Mouse (Mus musculus) neutrophil, adult 5-6 weeks (primary cell): ENCODE data around the gene Mia. TPM values are rescaled to one million over a fixed set of nuclear protein-coding genes. Genes with fewer than 3 reads are reported as not detected.

Experiments
- ATAC-seq: fragments of 151-379, 151-347 bp; 2 replicates; pipeline ENCODE4 v1.8.0; 2017; ENCODE audit warnings: mild to moderate bottlenecking, moderate TSS enrichment; ENCODE audit not compliant: insufficient number of reproducible peaks, poor library complexity, low FRiP score, severe bottlenecking; ENCODE audit errors: extremely low read depth
- total RNA-seq: library from RNA; stranded (forward); fragments of 200-1000 nt; gene quantifications from 2 replicates; pipeline ENCODE4 v1.2.3, GENCODE M21; 2017

Mia gene
- total RNA-seq, 1 experiment from 2014 or later: not detected

DNA sequence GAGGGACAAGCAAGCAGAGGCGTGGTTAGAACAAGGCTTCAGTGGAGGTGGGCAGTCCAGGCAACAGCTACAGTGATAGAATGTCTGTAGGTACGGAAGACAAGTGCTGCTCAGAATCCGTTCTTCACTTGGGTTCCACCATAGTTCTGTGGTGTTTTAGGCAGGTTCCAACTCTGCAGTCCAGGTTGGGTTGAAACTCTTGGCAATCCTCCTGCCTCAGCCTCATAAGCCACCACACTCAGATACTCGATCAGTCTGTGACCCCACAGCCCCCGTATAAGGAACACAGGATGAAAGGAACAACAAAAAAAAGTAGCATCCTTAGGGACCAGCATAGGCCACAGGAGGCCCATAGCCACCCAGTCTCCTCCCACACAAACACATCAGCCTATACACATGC lies 11.5 kb upstream of the Mia start:
- no peak for ATAC-seq

DNA sequence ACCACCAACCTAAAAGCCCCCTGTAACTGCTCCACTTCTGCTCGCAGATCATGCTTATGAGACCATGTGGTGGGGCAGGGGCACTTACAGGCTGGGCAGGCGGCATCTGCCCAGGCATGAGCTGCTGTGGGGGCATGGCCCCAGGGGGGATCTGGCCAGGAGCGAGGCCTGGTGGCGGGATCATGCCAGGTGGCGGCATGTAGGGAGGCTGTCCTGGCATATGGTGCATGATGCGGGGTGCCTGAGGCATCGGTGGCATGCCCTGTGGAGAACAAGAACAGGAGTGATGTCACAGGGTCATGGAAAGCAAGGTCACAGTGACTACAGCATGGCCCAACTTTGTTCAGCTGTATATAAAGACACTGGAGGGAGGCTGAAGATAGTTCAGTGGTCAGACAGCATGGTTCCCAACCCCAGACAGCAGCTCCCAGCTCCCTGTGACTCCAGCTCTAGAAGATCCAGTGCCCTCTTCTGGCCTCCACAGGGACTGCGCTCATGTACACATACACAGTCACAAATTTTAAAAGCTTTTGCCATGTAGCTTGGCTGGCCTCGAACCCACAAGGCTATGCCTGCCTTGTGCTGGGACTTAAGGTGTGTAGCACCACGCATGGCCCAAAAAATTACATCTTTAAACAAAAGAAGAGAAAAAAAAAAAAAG lies 8.4 kb upstream of the Mia start:
- no peak for ATAC-seq

DNA sequence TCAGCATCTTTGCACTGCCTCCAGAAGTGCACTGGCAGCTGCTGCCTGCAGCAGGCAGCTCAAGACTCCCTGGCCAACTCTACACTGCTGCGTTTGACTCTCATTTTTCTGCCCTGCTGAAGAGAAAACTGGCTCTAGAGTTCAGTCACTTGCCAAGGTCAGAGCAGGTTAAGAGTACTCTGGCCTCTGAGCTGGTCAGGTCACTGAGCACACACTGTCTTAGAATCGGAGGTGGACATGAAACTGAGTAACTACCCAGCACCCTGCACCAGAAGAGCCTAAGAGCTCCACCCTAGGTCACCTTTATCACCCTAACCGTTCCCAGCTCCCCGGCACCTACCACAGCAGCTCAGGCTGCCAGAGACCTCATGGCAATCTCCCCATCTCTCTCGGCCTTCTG lies 5.0 kb upstream of the Mia start:
- no peak for ATAC-seq

DNA sequence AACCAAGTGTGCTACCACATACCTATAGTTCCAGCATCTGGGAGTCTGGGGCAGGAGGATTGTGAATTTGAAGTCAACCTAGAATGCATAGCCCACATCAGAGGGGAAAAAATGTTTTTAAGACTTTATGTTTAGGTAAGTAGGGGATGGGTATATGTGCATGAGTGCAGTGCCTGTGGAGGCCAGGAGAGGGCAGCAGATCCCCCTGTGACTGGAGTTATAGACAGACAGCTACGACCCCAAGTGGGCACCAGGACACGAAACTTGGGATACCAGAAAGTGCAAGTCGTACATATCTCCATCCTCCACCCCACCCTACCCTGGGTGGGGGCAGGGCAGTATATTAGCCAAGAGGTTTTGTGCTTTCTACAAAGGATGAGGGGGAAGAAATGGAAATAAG lies 4.0 kb upstream of the Mia start:
- ATAC-seq: peak; percentile 52; the same call in 1 of the 2 replicates

DNA sequence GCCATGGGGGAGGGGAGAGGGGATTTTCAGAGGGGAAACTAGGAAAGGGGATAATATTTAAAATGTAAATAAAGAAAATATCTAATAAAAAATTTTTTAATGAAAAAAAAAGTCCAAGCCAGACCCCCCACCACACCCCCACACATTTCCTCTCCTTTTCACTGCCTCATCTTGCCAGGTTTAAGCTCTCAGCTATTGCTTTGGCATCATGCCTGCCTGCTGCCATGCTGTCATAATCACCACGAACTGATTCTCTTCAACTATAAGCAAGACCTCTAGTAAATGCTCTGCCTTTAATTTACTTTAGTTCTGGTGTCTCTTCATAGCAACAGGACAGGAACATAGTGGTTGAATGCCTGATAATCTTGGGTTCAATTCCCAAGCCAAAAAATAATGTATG lies 1.5 kb upstream of the Mia start:
- no peak for ATAC-seq

GRCm38 (mm10) chr7:27180036-27180435 lies 921 bp downstream of the Mia start:
- ATAC-seq: no peak

DNA sequence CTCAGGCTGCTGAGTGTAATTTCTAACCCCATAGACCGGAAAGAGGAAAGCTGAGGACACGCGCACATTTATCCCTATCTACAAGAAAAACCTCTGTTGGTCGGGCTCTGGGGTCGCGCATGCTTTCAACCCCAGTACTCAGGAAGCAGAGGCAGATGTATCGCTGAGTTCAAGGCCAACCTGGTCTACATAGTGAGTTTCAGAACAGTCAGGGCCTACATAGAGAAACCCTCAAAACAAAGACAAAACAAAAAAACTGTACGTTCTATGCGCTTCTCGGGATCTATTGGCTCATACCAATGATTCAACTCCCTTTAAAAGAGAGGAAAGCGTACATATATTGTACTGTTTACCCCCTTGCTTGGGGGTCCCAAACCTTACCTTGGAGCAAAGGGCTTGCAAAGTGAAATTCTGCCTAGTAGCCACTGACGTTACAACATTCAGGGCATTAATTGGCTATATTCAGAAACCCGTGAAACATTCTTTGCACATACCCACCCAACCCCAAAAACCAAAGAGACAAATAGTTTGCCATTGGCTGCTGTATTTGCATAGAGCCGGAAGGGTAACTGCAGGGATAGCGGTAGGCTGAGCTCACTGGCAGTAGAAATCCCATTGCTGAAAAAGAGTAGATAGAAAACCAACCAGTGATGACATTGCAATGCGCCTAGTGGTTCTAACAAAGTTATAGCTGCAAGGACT lies 1.6 kb downstream of the Mia start:
- ATAC-seq: no peak

GRCm38 (mm10) chr7:27178324-27179216 lies 2.4 kb downstream of the Mia start, which contains the start of gene Rab4b:
Rab4b (minus strand) TSS chr7:27178896.
- peak; percentile 94 for ATAC-seq

- ATAC-seq: no peak
Measured at GRCm38 (mm10) chr7:27177942-27178323, 3.0 kb downstream of the Mia start.

GRCm38 (mm10) chr7:27174896-27175295 lies 6.1 kb downstream of the Mia start:
- ATAC-seq: no peak

- no peak for ATAC-seq
Measured at GRCm38 (mm10) chr7:27174496-27174895, 6.5 kb downstream of the Mia start.

DNA sequence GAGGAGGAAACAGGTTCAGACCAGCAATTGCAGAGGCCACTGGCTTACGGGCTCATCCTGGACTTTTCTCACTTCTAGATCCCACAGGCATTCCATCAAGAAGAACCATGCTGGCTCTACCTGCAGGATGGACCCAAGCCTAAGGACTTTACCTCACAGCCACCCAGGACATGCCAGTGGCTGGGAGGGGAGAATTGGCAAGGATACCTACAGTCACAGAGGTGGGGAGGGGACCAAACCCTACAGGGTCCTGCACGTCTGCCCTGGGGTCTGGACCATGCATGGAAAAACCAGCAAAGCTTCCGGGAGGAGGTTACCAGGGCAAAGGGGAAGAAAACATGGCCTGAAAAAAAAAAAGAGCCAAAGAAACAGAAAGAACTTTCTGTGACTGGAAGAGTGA lies 10.0 kb downstream of the Mia start:
- no peak for ATAC-seq

GRCm38 (mm10) chr7:27168371-27168770 lies 12.6 kb downstream of the Mia start:
- ATAC-seq: no peak

GRCm38 (mm10) chr7:27167475-27168094 lies 13.4 kb downstream of the Mia start:
- ATAC-seq: no peak

DNA sequence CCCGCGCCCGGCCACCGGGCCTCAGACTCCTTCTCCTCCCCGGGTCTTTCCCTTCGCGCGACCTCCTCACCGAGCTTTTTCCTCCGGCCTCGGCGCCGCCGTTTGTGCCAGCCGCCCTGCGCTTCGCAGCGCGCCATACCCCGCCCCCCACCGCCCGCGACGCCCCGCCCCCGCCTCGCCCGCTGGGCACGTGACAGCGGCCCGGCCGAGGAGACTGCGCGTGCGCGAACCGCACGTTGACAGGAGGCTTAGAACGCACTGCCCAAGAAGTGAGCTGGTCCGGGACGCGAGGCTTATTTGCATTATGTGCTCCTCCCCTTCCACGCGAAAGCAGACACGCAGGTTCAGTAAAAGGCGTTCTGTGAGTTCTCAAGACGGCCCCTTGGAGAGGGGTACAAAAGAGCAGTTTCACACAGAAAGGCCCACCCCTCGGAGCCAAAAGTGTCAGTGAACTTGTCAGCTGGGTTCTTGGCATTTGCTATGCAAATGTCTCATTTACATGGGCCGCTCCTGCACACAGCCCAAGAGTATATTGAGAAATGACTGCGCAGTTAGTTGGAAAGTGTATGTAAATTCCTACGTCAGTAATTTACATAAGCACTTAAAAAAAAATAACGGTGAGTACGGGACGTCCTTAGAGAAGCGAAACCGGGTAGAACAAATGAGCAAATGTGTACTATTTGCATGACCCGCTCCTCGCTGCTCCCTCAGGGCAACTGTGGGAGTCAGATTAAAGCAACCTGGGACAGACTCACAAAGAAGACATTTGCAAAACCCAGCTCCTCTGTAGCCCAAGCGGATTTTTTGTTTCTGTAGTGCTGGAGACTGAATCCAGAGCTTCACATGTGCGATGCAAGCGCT lies 14.1 kb downstream of the Mia start, which contains the start of gene Egln2:
Gene Egln2, minus strand, starts transcription at position 189 of the 861 bp plus-strand sequence.
- peak; percentile 72 for ATAC-seq

GRCm38 (mm10) chr7:27166229-27166613 lies 14.7 kb downstream of the Mia start:
- peak; percentile 33 for ATAC-seq

GRCm38 (mm10) chr7:27165696-27166095 lies 15.3 kb downstream of the Mia start:
- ATAC-seq: no peak

DNA sequence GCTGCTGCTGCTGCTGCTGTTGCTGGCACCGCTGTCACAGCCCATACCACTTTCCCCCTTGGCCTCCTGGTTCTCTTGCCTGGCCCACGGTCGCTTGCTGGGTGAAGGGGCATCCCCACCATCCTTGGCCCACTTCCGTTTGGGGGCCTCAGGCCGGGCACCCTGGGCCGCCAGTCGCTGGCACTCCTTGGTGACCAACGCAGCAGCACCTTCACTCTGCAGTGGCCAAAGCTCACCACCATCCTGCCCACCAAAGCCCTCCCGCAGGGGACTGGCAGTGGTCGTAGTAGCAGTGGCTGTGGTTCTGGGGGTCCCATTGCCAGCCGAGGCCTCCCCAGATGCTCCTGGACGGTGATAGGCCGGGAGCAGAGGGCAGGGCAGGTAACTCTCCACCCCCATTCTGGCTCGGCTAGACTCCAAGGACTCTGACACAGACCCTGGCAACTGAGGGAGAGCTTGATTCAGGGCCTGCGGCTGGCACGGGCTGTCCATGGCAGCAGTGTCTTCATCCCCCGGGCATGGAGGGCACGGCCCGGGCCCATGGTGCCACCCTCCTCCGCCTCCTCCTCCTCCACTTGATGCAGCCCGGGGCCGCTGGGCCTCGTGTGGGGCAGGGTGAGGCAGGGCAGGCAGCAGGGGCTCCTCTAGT lies 15.8 kb downstream of the Mia start:
- ATAC-seq: no peak
